Comparison of ENCODE assay signal across 37 mouse cellular contexts in the genomic region with DNA sequence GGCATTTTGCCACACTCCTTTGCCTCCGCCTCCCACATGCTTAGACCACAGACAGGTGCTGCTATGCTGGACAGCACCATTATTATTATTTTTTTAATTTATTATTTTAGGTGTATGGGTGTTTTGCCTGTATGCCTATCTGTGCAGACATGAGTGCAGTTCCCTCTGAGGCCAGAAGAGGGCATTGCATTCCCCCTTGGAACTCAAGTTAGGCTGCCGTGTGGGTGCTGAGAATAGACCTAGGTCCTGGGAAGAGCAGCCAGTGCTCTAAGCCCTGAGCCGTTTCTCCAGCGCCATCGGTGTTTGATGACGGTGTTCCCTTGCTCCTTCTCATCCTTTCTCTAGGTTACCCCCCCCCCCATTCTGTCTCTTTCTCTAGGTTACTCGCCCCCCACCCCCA. TPM values are rescaled to one million over a fixed set of nuclear protein-coding genes. Genes with fewer than 3 reads are reported as not detected.
DNase-seq lines count a peak whose midpoint lies in the region; TF ChIP-seq lines count a peak whose summit lies in the region.
"Had no signal": no experiment of that assay in that cellular context is flagged by ENCODE, and none has a peak within 500 bp of the region (broad histone marks: within the 10 kb centered on the region; RNA-seq: fewer than 3 reads in every experiment).

No protein-coding gene starts in this region.

- H3K9ac ChIP-seq in ES-Bruce4 (ENCODE audit: low read depth, poor library complexity, severe bottlenecking) = no peak overlapping the region
- H3K9ac ChIP-seq: forebrain, postnatal 0 days; heart, embryonic 13.5 days; hindbrain, embryonic 14.5 days; midbrain, embryonic 12.5 days; neural tube, embryonic 13.5 days had no signal

- no peak for DNase-seq in testis, postnatal 10 days (ENCODE audit: low spot score)
- DNase-seq in R1 (ENCODE audit: low read depth, low spot score) = peak; percentile 50
- DNase-seq in testis, postnatal 14 days (ENCODE audit: low spot score) = peak; percentile 11
- no peak for DNase-seq in adrenal gland, postnatal 25 days
- DNase-seq in kidney, postnatal 14 days = no peak
- DNase-seq: adrenal gland, postnatal 10 days; cerebellum, adult 11-12 months; cerebellum, adult 9-11 months; forebrain, postnatal 0 days; gastrocnemius, postnatal 10 days; heart, postnatal 10 days; kidney, adult 9 months; kidney, postnatal 10 days; layer of hippocampus, adult 9-11 months; lung, adult 2 months; retina, postnatal 1 day; right cerebral cortex, postnatal 14 days; thymus, adult 18-20 months had no signal

- H3K36me3 ChIP-seq in testis, adult 2 months (ENCODE audit: control insufficient read depth, insufficient read depth, low read length) = no peaks in the 10 kb centered on the region
- H3K36me3 ChIP-seq in ES-Bruce4 (ENCODE audit: control insufficient read depth, insufficient read depth, low read length, poor library complexity, severe bottlenecking) = no peaks in the 10 kb centered on the region
- H3K36me3 ChIP-seq: heart, embryonic 13.5 days; midbrain, embryonic 12.5 days; neural tube, embryonic 13.5 days had no signal

- no peaks in the 10 kb centered on the region for H3K4me1 ChIP-seq in testis, adult 2 months (ENCODE audit: control insufficient read depth, insufficient read depth, low read length)
- no peaks in the 10 kb centered on the region for H3K4me1 ChIP-seq in ES-Bruce4 (ENCODE audit: control insufficient read depth, insufficient read depth, low read length)
- H3K4me1 ChIP-seq: heart, embryonic 13.5 days; midbrain, embryonic 12.5 days; neural tube, embryonic 13.5 days had no signal

- H3K27me3 ChIP-seq in testis, adult 2 months (ENCODE audit: control insufficient read depth, insufficient read depth, low read length) = no peaks in the 10 kb centered on the region
- H3K27me3 ChIP-seq in ES-Bruce4 (ENCODE audit: control insufficient read depth, insufficient read depth, low read length, poor library complexity, severe bottlenecking) = no peaks in the 10 kb centered on the region
- H3K27me3 ChIP-seq: heart, embryonic 13.5 days; midbrain, embryonic 12.5 days; neural tube, embryonic 13.5 days had no signal

- no peak overlapping the region for H3K27ac ChIP-seq in testis, adult 2 months (ENCODE audit: control insufficient read depth, insufficient read depth, low read depth, low read length)
- no peak overlapping the region for H3K27ac ChIP-seq in ES-Bruce4 (ENCODE audit: insufficient read depth, low read length)
- H3K27ac ChIP-seq: heart, embryonic 13.5 days; hindbrain, embryonic 14.5 days; midbrain, embryonic 12.5 days; neural tube, embryonic 13.5 days had no signal

- TF ChIP-seq POLR2A in testis, adult 2 months (IDR thresholded peaks at IDR 0.05; ENCODE audit: control insufficient read depth, low read depth, low read length) = no peak
- no peak for TF ChIP-seq POLR2A in ES-Bruce4 (IDR thresholded peaks at IDR 0.05; ENCODE audit: insufficient read depth, low read length)

- no peak overlapping the region for H3K4me3 ChIP-seq in testis, adult 2 months (ENCODE audit: control insufficient read depth, low read depth, low read length)
- no peak overlapping the region for H3K4me3 ChIP-seq in ES-Bruce4 (ENCODE audit: low read depth, low read length)
- H3K4me3 ChIP-seq: erythroblast, embryonic 14.5 days; heart, embryonic 13.5 days; midbrain, embryonic 12.5 days; myocyte; neural tube, embryonic 13.5 days had no signal

- no peak for TF ChIP-seq EP300 in ES-Bruce4 (IDR thresholded peaks at IDR 0.05; ENCODE audit: insufficient read depth, low read depth, low read length)

- peak; percentile 56; the same call in 1 of the 2 replicates for TF ChIP-seq CTCF in testis, adult 2 months (IDR thresholded peaks at IDR 0.05; ENCODE audit: control insufficient read depth, insufficient read depth, insufficient replicate concordance, low read depth, low read length)
- TF ChIP-seq CTCF in ES-Bruce4 (IDR thresholded peaks at IDR 0.05; ENCODE audit: low read depth, low read length) = peak; percentile 30

- no peaks in the 10 kb centered on the region for H3K9me3 ChIP-seq in ES-Bruce4 (replicated peaks; ENCODE audit: control insufficient read depth, insufficient read depth, low read length, poor library complexity, severe bottlenecking)
- H3K9me3 ChIP-seq: heart, embryonic 13.5 days; midbrain, embryonic 12.5 days; neural tube, embryonic 13.5 days had no signal

RNA-seq across cellular contexts. Expression of a gene that starts 49.9 kb away (rescaled TPM):
- not detected in 2 replicates for polyA plus RNA-seq in testis, adult 2 months (2012; rRNA removed)
- not detected in 2 replicates for polyA plus RNA-seq in ES-Bruce4 (2011; ENCODE audit: insufficient read depth, insufficient read length, low read depth, missing spikeins)
- total RNA-seq in adrenal gland, postnatal 25 days (2021) = not detected in 2 replicates
- total RNA-seq: adrenal gland, postnatal 10 days; gastrocnemius, postnatal 10 days; heart, adult 8-10 months; heart, postnatal 10 days; hematopoietic stem cell, adult 5-6 weeks; left cerebral cortex, postnatal 14 days; liver, adult 2 months; megakaryocyte, adult 5-6 weeks had no signal
- polyA plus RNA-seq: cortical plate, adult 2 months; embryonic facial prominence, embryonic 14.5 days; erythroblast, embryonic 14.5 days; forebrain, embryonic 11.5 days; gonadal fat pad, adult 2 months; heart, embryonic 13.5 days; limb, embryonic 11.5 days; liver, adult 2 months; lung, adult 2 months; midbrain, embryonic 12.5 days; myocyte; neural tube, embryonic 13.5 days; urinary bladder, adult 2 months had no signal

RNA-seq across cellular contexts. Expression of a gene that starts 53.8 kb away (rescaled TPM):
- 0.23 and 0.46 TPM in 2 replicates for polyA plus RNA-seq in testis, adult 2 months (2012; rRNA removed)
- polyA plus RNA-seq in ES-Bruce4 (2011; ENCODE audit: insufficient read depth, insufficient read length, low read depth, missing spikeins) = 1.4 and 1.7 TPM in 2 replicates
- total RNA-seq in adrenal gland, postnatal 25 days (2021) = 0.73 and 1.8 TPM in 2 replicates
- total RNA-seq: megakaryocyte, adult 5-6 weeks had no signal
- polyA plus RNA-seq: erythroblast, embryonic 14.5 days; forebrain, embryonic 11.5 days had no signal

Comparison
In these comparisons a context has a peak if more than half of its experiments do, and no peak if none do; other contexts are left out.
1. DNase-seq: peak in R1 (single experiment) and testis, postnatal 14 days (single experiment); none in testis, postnatal 10 days (single experiment), adrenal gland, postnatal 25 days (single experiment) and kidney, postnatal 14 days (single experiment).